Mouse (Mus musculus) cerebellum, postnatal 36 days (tissue): ENCODE results near the gene Spata17.
"Not testable (repeated sequence)": the region's sequence is repeated elsewhere in the genome, so short reads cannot be mapped to it uniquely, and the experiment has no call there.

Experiments
- DNase-seq, 2 experiments: peaks; one replicate each; pipeline ENCODE4 v3.0.0; 2021 to 2022; ENCODE audit warnings: mixed read lengths in 2 of 2

Gene Spata17

GRCm38 (mm10) chr1:187170361-187170760 lies 44.9 kb downstream of the Spata17 start:
- no peak for DNase-seq

DNA sequence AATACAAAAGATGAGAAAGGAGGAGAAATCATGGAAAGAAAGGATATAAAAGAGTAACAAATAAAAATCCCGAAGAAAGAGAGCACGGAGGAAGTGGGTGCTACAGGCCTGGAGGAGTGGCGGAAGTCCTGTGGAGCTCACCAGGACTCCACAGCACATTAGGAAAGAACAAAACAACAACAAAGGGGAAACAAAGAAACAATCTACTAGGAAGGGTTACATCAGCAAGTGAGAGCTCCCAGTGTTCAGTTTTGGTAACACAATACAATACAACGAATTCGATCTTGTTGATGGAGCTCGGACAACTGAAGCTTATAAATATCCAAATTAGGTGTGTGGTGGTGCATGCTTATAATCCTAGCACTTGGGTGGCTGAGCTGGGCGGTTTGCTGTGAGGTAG lies 45.6 kb downstream of the Spata17 start:
- no peak for DNase-seq

- no peak for DNase-seq
These were observed 51.7 kb downstream of the Spata17 start for GRCm38 (mm10) chr1:187163571-187163970.

GRCm38 (mm10) chr1:187155658-187156057 lies 59.6 kb downstream of the Spata17 start:
- no peak for DNase-seq

DNA sequence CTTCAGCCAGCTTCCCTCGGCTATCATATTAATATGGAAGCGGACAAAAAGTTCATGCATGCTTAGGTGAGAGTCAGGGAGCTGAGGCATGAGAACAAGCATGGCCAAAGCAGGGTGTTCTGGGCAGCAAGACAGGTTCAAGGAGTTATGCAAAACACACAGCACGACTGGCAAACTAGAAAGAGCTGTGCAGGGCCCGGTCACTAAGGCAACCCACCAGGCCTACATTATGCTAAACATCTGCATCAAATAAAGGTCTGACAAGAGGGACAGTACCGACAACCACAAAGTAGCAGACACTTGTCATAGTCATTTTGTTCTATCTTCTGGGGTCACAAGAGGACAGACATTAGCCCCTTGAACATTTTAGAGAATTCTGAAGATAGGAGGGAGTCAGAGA lies 61.6 kb downstream of the Spata17 start:
- DNase-seq: no peak

DNA sequence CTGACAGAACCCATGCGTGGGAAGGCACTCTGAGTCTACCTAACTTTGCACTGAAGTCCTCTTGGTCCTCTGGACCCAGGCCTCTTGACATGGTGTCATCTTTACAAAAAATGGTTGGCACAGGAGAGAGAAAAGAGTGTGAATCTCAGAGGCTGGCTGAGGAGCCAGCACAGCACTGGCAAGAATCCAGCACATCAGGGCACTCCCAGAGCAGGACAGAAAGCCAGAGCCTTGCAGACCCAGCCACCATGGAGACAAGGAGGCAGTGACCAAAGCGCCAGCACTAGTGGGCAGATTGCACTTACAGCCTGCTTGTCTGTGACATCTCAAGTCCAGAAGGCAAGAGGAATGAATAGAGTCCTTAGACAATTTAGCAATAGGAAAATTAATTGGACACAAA lies 62.7 kb downstream of the Spata17 start:
- no peak for DNase-seq

- no peak for DNase-seq
These were observed 72.3 kb downstream of the Spata17 start for GRCm38 (mm10) chr1:187142984-187143383.

DNA sequence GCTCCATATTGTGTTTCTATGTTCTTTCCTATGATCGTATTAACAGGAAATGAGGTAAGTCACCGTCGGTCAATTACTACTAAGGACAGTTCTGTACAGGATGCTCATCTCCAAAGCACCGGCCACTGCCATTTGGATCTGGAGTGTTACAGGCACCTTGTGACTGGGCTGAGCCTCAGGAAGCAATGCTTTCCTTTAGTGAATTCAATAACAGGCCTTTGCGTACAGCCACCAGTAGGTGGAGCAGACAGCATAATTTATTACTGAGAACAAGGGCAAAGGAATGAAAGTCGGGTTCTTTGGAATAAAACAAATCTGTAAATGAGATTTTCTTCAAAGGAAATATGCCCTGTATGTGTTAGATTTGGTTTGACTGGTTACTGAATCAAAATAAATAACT lies 77.8 kb downstream of the Spata17 start:
- peak; percentile 46 to 61 for DNase-seq

DNA sequence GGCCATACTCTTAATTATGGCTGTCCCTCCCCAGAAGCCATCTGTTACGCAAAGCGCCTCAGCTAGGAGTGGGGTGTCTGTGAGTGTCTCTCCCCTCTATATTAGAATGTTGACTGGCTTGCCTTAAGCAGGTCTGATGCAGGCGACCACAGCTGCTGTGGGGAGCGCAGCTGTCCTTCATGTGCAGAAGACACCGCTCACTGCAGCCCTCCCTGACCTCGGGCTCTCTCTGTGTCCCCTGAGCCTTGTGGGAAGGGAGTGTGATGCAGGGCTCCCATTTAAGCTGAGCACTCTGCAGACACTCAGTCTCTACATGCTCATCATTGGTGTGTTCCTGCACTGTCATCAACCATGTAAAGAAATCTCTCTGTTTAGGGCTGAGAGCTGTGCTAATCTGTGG lies 79.4 kb downstream of the Spata17 start:
- no peak for DNase-seq

DNA sequence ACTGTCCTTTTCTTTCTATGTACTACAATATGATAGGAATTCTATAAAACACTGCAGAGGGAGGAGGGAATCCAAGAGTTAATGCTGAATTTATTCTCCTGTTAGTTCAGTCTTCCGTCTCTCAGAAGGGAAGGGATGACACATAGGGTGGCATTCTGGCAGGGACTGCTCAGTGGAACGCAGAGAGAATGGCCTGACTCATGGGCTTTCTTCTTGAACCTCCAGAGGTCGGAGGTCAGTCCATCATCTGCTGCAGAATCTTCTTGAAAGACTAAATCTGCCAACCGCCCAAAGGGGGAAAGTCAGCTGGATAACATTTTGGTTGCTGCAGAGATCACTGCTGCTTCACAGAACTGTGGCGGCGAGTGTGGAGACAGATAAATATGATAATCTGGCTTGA lies 81.4 kb downstream of the Spata17 start:
- no peak for DNase-seq

DNA sequence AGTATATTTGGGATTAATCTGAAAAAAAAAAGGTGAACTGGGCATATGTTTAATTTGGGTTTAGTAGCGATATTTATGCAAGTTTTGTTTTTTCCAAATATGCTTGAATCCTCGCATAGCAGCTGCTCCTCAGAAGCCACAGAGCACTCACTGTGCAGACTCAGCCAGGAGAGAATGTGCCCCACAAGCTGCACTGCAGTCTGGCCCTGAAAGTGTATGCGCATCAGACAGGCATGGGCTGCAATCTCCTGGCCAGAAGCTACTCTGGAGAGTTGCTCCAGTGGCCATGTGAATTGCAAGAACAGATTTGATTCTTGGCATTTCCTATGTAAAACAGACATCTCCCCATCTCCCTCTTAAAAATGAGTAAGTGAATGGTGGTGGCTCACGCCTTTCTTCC lies 82.9 kb downstream of the Spata17 start:
- no peak for DNase-seq

GRCm38 (mm10) chr1:187127548-187127947 lies 87.7 kb downstream of the Spata17 start:
- not testable (repeated sequence) for DNase-seq

DNA sequence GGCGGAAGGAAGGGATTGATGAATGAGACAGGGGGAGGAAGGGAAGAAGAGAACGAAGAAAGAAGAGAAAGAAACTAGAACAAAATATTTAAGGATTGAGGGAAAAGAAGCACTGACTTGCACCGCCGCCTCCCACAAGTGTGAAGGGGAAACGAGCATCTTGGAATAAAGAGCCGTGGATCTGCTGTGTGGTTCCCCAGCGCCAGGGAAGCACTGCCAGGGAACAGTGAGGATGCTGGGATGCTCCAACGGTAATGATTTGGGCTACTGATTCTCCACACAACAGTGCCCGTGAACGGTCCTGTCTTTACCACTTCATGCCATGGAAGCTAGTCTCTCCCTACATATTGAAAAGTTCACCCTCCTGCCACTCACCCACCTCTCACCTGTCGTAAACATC lies 89.5 kb downstream of the Spata17 start:
- no peak for DNase-seq

DNA sequence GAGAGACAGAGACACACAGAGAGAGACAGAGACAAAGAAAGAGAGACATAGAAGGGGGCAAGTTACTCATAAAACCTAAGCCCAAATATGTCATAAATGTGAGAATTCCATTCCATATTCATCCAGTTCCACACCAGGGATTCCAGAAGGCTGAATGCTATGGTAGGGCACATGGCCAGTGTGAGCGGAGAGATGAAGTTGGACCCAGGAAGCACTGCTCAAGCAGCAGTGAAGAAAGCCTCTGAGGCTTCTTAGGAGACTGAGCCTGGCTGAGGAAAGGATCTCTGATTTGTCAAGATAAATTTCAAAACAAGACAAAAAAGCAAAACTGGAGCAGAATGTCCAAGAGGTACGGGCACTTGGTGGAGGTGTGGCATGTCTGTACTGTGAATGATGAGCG lies 90.3 kb downstream of the Spata17 start:
- DNase-seq: no peak

- no peak for DNase-seq
These were observed 96.0 kb downstream of the Spata17 start for GRCm38 (mm10) chr1:187119300-187119699.

DNA sequence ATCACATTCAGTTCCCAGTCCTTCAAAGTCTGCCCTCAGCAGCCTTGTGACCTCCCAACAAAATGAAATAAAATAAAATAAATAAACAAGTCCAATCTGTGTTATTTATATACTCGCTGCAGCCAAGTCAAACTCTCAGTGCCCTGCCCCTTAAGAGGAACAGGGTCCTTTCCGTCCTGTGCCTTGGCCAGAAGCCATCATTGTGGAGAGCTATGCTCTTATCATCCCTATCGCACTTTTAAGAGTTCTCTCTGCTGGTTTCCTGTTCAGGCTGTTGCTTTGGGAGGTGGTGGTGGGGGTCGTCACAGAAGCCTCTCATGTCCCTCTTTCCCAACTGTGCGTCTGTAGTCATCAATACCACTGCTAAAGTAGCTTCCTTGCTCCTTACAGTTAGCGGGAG lies 97.2 kb downstream of the Spata17 start:
- DNase-seq: no peak

DNA sequence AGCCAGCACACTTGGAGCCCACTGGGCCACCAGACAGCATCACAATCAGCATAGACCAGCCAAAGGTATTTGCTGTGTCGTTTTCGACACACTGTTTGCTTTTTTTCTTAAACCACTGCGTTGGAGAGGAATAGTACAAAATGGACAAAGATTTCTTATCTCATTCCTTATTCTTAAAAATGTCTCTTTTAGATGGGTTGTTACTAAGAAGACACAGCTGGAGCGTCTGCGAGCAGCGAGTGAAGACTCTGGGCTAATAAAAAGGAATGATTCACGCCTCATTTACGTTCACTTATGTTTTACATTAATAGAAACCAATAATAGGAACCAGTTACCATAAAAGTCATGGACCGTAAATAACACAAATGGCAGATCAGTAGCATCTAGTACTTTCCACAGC lies 101.5 kb downstream of the Spata17 start:
- no peak for DNase-seq

GRCm38 (mm10) chr1:187102130-187102529 lies 113.1 kb downstream of the Spata17 start:
- DNase-seq: no peak

DNA sequence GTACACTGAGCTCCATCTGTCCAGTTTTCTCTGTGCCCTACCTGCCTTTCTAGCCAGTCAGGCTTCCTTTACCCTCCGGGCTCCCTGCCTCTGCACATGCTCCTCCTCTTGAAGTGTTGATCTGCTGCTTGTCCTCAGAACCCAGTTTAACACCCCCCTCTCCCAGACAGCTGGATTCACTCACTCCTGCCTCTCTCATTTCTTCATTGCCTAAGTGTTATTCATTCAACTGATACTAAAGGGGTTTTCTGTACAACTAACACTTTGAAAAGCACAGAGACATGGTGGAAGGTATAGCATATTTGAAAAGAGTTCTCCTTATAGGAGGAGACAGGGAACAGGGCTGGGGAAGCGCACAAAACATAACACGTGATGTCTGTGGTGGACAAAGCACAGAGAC lies 114.1 kb downstream of the Spata17 start:
- no peak for DNase-seq

- DNase-seq: no peak
These were observed 114.6 kb downstream of the Spata17 start for GRCm38 (mm10) chr1:187100624-187101023.

- no peak for DNase-seq
These were observed 117.0 kb downstream of the Spata17 start for GRCm38 (mm10) chr1:187098285-187098684.

DNA sequence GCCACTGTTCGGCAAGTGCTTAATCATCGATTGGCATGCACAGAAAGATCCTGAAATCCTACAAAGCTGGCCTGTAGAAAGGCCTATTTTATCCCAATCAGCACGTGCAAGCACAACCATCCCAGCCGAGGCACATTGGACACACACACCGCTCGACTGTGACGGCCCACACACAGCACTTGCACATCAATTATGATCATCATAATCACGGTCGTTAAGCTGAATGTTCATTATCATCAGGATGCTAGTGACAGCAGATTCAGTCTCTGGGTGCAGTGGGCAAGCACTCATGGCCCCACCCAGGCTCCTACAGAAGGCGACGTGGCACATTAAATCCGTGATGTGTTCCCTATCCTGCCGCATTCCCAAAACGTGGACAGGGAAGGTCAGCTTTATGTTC lies 122.7 kb downstream of the Spata17 start:
- DNase-seq: no peak

DNA sequence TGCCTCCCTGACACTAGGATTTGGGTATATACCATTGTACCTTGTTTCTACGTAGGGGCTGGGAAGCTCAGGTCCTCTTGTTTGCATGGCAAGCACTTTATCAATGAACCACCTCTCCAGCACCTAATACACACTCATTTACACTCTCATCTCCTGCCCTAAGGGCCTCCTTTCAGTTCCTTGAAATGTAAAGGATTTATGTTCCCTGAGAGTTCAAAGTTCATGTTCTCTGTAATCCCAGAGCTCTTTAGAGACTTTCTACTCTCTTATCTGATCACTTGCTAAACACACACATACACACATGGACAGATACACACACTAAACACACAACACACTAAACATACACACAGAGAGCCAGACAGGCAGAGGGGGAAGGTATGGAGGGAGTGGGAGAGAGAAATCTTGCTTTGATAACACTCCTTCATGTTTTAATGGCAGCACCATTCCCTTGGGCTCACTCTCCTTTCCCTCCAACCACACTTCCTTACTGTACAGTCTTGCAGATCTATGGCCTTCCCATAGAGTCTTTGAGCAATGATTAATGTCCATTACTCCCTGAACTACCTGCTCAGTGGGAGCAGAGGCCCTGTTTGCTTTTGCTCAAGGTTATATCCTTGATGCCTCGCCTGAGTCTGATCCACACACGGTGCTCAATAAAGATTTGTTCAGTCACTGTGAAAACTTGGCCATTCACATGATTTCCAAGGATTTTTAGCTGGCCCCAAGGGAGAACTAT lies 126.4 kb downstream of the Spata17 start:
- no peak for DNase-seq

- no peak for DNase-seq
These were observed 129.2 kb downstream of the Spata17 start for GRCm38 (mm10) chr1:187086027-187086426.

DNA sequence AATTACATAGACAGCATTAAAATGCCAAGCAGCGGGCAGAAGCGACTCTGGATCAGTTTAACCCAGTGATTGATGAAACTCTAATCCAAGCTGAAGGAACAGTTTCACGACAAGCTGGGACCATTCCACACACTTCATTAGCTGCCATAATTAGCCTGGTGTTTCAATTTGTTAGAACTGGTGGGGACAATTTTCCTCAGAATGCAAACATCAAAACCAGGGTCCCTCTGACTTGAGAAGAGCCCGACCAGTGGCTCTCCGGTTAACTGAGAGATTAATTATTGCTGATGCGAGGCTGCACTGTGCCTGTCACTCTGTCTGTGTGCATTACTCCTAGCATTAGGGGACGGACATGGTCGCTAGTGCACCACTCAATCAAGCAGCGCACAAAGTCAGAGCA lies 137.9 kb downstream of the Spata17 start:
- no peak for DNase-seq

DNA sequence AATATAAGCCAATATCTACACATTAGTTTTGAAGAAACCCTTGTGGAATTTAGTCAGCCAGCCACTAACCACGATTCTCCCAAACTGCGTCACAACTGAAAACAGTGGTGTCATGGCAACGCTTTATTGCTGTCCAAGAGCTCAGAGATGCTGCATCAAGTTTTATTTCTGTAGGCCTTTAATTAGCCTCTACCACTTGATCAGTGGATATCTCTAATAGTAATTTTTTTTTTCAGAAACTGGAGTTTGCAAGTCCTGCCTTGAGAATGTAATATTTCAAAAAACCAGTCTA lies 138.3 kb downstream of the Spata17 start:
- no peak for DNase-seq
